Mouse (Mus musculus): Measurements from ENCODE around the gene Hoxc12. TPM values are rescaled to one million over a fixed set of nuclear protein-coding genes. Genes with fewer than 3 reads are reported as not detected.

Hoxc12 gene
- polyA plus RNA-seq, 1 experiment from 2014 or later = not detected

- Histone ChIP-seq H3K9ac (ENCODE audit: low read length) (no peak overlapping the region), H3K27me3 (ENCODE audit: control insufficient read depth, insufficient read depth, low read length) (peaks cover 46% of the 10 kb centered on the region), H3K9me3 (ENCODE audit: control insufficient read depth, low read length) (no peaks in the 10 kb centered on the region), H3K27ac (replicated peaks) (no peak overlapping the region), H3K4me2 (replicated peaks; ENCODE audit: low read depth) (no peak overlapping the region), H3K4me3 (ENCODE audit: low read depth, low read length) (no peak overlapping the region), H3K4me1 (replicated peaks; ENCODE audit: control insufficient read depth, insufficient read depth) (no peaks in the 10 kb centered on the region), H3K36me3 (ENCODE audit: control insufficient read depth, insufficient read depth, low read length) (no peaks in the 10 kb centered on the region)
- WGBS = 5% methylated on average over 11 of the region's 11 CpGs
- TF ChIP-seq CTCF (IDR thresholded peaks at IDR 0.05; ENCODE audit: low read depth) (no peak), EP300 (optimal IDR thresholded peaks at IDR 0.05) (no peak)
- DNase-seq (ENCODE audit: low spot score) = no peak
- ATAC-seq (ENCODE audit: low FRiP score, low TSS enrichment) = no peak
Measured at GRCm38 (mm10) chr15:102980352-102980751, 43.8 kb downstream of the Hoxc12 start.

GRCm38 (mm10) chr15:102980912-102981311 lies 44.4 kb downstream of the Hoxc12 start:
- no peak overlapping the region for H3K27ac ChIP-seq (replicated peaks)
- WGBS = 1% methylated on average over 14 of the region's 14 CpGs
- no peak overlapping the region; the same call in 1 of the 2 replicates for H3K4me2 ChIP-seq (replicated peaks; ENCODE audit: low read depth)
- no peaks in the 10 kb centered on the region for H3K9me3 ChIP-seq (ENCODE audit: control insufficient read depth, low read length)
- no peaks in the 10 kb centered on the region for H3K36me3 ChIP-seq (ENCODE audit: control insufficient read depth, insufficient read depth, low read length)
- no peak for TF ChIP-seq EP300 (optimal IDR thresholded peaks at IDR 0.05)
- TF ChIP-seq CTCF (IDR thresholded peaks at IDR 0.05; ENCODE audit: low read depth) = no peak
- DNase-seq (ENCODE audit: low spot score) = no peak
- no peak for ATAC-seq (ENCODE audit: low FRiP score, low TSS enrichment)
- H3K27me3 ChIP-seq (ENCODE audit: control insufficient read depth, insufficient read depth, low read length) = peaks cover 45% of the 10 kb centered on the region
- H3K4me1 ChIP-seq (replicated peaks; ENCODE audit: control insufficient read depth, insufficient read depth) = no peaks in the 10 kb centered on the region
- H3K9ac ChIP-seq (ENCODE audit: low read length) = no peak overlapping the region
- H3K4me3 ChIP-seq (ENCODE audit: low read depth, low read length) = peak overlapping the region; percentile 29

- Histone ChIP-seq H3K36me3 (ENCODE audit: control insufficient read depth, insufficient read depth, low read length) (no peaks in the 10 kb centered on the region), H3K9ac (ENCODE audit: low read length) (no peak overlapping the region), H3K27ac (replicated peaks) (no peak overlapping the region), H3K4me1 (replicated peaks; ENCODE audit: control insufficient read depth, insufficient read depth) (no peaks in the 10 kb centered on the region), H3K27me3 (ENCODE audit: control insufficient read depth, insufficient read depth, low read length) (peaks cover 43% of the 10 kb centered on the region), H3K4me3 (ENCODE audit: low read depth, low read length) (peak overlapping the region; percentile 29), H3K9me3 (ENCODE audit: control insufficient read depth, low read length) (no peaks in the 10 kb centered on the region), H3K4me2 (replicated peaks; ENCODE audit: low read depth) (peak overlapping the region; percentile 49)
- TF ChIP-seq CTCF (IDR thresholded peaks at IDR 0.05; ENCODE audit: low read depth) = no peak
- no peak for TF ChIP-seq EP300 (optimal IDR thresholded peaks at IDR 0.05)
- DNase-seq (ENCODE audit: low spot score) (no peak), ATAC-seq (ENCODE audit: low FRiP score, low TSS enrichment) (no peak)
- WGBS = 1% methylated on average over 88 of the region's 88 CpGs
Measured at GRCm38 (mm10) chr15:102981379-102982288, 45.1 kb downstream of the Hoxc12 start.

GRCm38 (mm10) chr15:102983716-102984115 lies 47.2 kb downstream of the Hoxc12 start:
- H3K9ac ChIP-seq (ENCODE audit: low read length) = no peak overlapping the region
- DNase-seq (ENCODE audit: low spot score) (no peak), ATAC-seq (ENCODE audit: low FRiP score, low TSS enrichment) (no peak)
- no peak overlapping the region for H3K4me3 ChIP-seq (ENCODE audit: low read depth, low read length)
- peaks cover 43% of the 10 kb centered on the region; the same call in 1 of the 2 replicates for H3K27me3 ChIP-seq (ENCODE audit: control insufficient read depth, insufficient read depth, low read length)
- 5% methylated on average over 12 of the region's 12 CpGs for WGBS
- no peak overlapping the region for H3K27ac ChIP-seq (replicated peaks)
- no peaks in the 10 kb centered on the region for H3K4me1 ChIP-seq (replicated peaks; ENCODE audit: control insufficient read depth, insufficient read depth)
- H3K4me2 ChIP-seq (replicated peaks; ENCODE audit: low read depth) = no peak overlapping the region
- H3K9me3 ChIP-seq (ENCODE audit: control insufficient read depth, low read length) = no peaks in the 10 kb centered on the region
- TF ChIP-seq EP300 (optimal IDR thresholded peaks at IDR 0.05) = no peak
- TF ChIP-seq CTCF (IDR thresholded peaks at IDR 0.05; ENCODE audit: low read depth) = no peak
- H3K36me3 ChIP-seq (ENCODE audit: control insufficient read depth, insufficient read depth, low read length) = no peaks in the 10 kb centered on the region

GRCm38 (mm10) chr15:102984521-102984920 lies 48.0 kb downstream of the Hoxc12 start:
- Histone ChIP-seq H3K9ac (ENCODE audit: low read length) (no peak overlapping the region), H3K36me3 (ENCODE audit: control insufficient read depth, insufficient read depth, low read length) (no peaks in the 10 kb centered on the region), H3K27ac (replicated peaks) (no peak overlapping the region), H3K4me2 (replicated peaks; ENCODE audit: low read depth) (no peak overlapping the region), H3K4me3 (ENCODE audit: low read depth, low read length) (no peak overlapping the region), H3K9me3 (ENCODE audit: control insufficient read depth, low read length) (no peaks in the 10 kb centered on the region), H3K27me3 (ENCODE audit: control insufficient read depth, insufficient read depth, low read length) (peaks cover 39% of the 10 kb centered on the region; the same call in 1 of the 2 replicates), H3K4me1 (replicated peaks; ENCODE audit: control insufficient read depth, insufficient read depth) (no peaks in the 10 kb centered on the region)
- ATAC-seq (ENCODE audit: low FRiP score, low TSS enrichment) (no peak), DNase-seq (ENCODE audit: low spot score) (no peak)
- WGBS = 11% methylated on average over 10 of the region's 10 CpGs
- TF ChIP-seq EP300 (optimal IDR thresholded peaks at IDR 0.05) (no peak), CTCF (IDR thresholded peaks at IDR 0.05; ENCODE audit: low read depth) (no peak)

GRCm38 (mm10) chr15:102984925-102985324 lies 48.4 kb downstream of the Hoxc12 start:
- H3K27me3 ChIP-seq (ENCODE audit: control insufficient read depth, insufficient read depth, low read length) = peaks cover 43% of the 10 kb centered on the region; the same call in 1 of the 2 replicates
- no peak overlapping the region for H3K4me2 ChIP-seq (replicated peaks; ENCODE audit: low read depth)
- H3K4me3 ChIP-seq (ENCODE audit: low read depth, low read length) = no peak overlapping the region
- no peaks in the 10 kb centered on the region for H3K9me3 ChIP-seq (ENCODE audit: control insufficient read depth, low read length)
- H3K9ac ChIP-seq (ENCODE audit: low read length) = no peak overlapping the region
- TF ChIP-seq EP300 (optimal IDR thresholded peaks at IDR 0.05) (no peak), CTCF (IDR thresholded peaks at IDR 0.05; ENCODE audit: low read depth) (no peak)
- ATAC-seq (ENCODE audit: low FRiP score, low TSS enrichment) = no peak
- 22% methylated on average over 3 of the region's 3 CpGs for WGBS
- H3K27ac ChIP-seq (replicated peaks) = no peak overlapping the region
- H3K36me3 ChIP-seq (ENCODE audit: control insufficient read depth, insufficient read depth, low read length) = no peaks in the 10 kb centered on the region
- H3K4me1 ChIP-seq (replicated peaks; ENCODE audit: control insufficient read depth, insufficient read depth) = no peaks in the 10 kb centered on the region
- DNase-seq (ENCODE audit: low spot score) = no peak

Data from stomach, postnatal 0 days (tissue).